Mouse (Mus musculus) cortical plate, adult 2 months (tissue): ENCODE measurements at regions not wholly inside any gene's neighbourhood (a gene's known extent, or its start where the extent isn't known, plus 50 kb on each side); places are given as distances from the start of the nearest gene placed in this dataset.

ENCODE experiments used
- H3K27ac ChIP-seq: fragments of 200-500 bp; 2 replicates; pipeline ENCODE4 v1.5.1; 2012; ENCODE audit warnings: low read length, control low read depth, inconsistent platforms; ENCODE audit not compliant: insufficient read depth
- H3K4me1 ChIP-seq: fragments of 200-500 bp; 2 replicates; pipeline ENCODE4 v1.6.1; 2011; ENCODE audit warnings: low read length; ENCODE audit not compliant: control insufficient read depth, insufficient read depth
- H3K4me3 ChIP-seq: fragments of 200-500 bp; 2 replicates; pipeline ENCODE4 v1.5.1; 2011; ENCODE audit warnings: mild to moderate bottlenecking, low read length, control low read depth; ENCODE audit not compliant: insufficient read depth
- CTCF ChIP-seq: fragments of 200-500 bp; IDR thresholded peaks from 2 replicates; pipeline ENCODE4 v1.5.1; 2011; ENCODE audit warnings: mild to moderate bottlenecking, control low read depth, low read length; ENCODE audit not compliant: insufficient read depth; ENCODE audit errors: extremely low read depth
- POLR2A ChIP-seq: fragments of 200-500 bp; IDR thresholded peaks from 2 replicates; pipeline ENCODE4 v1.6.1; 2011; ENCODE audit warnings: mild to moderate bottlenecking, low read length, control low read depth; ENCODE audit not compliant: insufficient read depth; ENCODE audit errors: extremely low read depth

DNA sequence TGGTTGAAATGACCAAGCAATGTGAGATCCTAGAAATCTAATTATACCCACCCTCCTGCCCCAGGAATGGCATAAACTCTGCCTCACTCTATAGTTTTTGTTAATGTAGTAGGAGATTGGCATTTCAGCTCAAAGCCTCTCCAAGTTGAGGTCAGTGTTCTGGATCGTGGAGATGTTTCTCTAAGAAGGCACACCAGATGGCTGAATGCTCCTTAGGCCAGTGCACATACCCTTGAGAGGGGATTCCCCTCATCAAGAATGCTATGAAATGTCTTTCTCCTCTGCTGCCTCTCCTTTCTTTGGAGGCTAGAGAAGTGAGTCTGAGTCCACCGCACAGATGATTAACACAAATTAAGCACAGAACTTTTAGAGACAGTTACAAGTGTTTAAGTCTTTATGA, 214.7 kb upstream of the N6amt1 start:
- TF ChIP-seq CTCF (no peak), POLR2A (no peak)
- H3K4me3 ChIP-seq: no peak overlapping the region
- H3K4me1 ChIP-seq: no peaks in the 10 kb centered on the region
- no peak overlapping the region for H3K27ac ChIP-seq

DNA sequence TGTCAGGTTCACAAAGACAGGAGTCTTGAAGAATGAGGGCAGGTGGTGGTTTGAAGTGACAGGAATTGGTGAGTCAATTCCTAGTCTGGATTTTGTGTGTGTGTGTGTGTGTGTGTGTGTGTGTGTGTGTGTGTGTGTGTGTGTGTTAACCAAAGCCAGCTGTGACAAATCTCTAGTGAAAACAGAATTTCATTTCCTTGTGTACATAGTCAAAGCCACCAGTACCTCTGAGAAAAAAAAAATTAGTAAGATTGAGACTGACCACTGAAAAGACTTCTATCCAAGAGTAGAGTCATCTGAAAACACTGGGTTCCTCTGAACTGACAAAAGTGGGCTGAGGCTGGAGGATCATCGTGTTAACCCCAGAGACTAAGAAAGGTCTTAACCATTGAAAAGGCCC, 217.5 kb upstream of the N6amt1 start:
- no peak for TF ChIP-seq POLR2A
- TF ChIP-seq CTCF: no peak
- Histone ChIP-seq H3K4me1 (no peaks in the 10 kb centered on the region), H3K27ac (no peak overlapping the region), H3K4me3 (no peak overlapping the region)

DNA sequence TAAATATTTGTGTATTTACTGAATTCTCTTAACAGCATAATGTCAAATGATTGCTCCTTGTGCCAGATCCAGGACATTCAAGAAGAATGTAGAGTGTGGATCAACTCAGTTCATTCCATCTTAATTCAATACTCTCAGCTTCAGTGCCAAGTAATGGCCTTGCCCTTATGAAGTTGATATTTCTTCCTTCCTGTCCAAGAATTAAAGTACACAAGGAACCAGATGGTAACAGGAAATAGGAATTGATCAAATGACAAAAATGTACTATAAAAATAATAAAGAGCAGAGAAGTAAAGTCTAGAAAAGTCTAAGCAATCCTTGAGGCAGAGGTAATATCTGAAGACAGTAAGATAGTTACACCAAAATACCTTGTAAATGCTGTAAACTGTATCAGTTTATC, 219.5 kb upstream of the N6amt1 start:
- TF ChIP-seq POLR2A: no peak
- no peak for TF ChIP-seq CTCF
- Histone ChIP-seq H3K4me3 (no peak overlapping the region), H3K27ac (no peak overlapping the region), H3K4me1 (no peaks in the 10 kb centered on the region)

DNA sequence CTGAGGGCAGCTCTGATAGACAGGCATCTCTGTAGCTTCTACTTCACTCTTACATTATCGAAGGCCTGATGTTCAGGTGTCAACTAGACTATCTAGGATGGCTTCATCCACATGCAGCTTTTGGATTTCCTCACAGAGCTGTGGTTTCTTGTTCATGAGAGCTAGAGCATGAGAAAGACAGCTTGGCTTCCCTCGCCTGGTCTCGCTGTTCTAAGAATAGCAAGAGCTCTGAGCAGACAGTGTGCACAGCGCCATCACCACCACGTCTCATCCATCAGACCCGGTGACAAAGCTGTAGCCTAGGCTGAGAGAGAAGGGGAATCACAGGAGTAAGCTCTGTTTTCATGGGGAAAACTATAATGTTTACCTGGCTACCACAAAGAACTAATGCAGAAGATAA, 220.1 kb upstream of the N6amt1 start:
- TF ChIP-seq POLR2A (no peak), CTCF (no peak)
- no peak overlapping the region for H3K4me3 ChIP-seq
- H3K4me1 ChIP-seq: no peaks in the 10 kb centered on the region
- H3K27ac ChIP-seq: no peak overlapping the region

DNA sequence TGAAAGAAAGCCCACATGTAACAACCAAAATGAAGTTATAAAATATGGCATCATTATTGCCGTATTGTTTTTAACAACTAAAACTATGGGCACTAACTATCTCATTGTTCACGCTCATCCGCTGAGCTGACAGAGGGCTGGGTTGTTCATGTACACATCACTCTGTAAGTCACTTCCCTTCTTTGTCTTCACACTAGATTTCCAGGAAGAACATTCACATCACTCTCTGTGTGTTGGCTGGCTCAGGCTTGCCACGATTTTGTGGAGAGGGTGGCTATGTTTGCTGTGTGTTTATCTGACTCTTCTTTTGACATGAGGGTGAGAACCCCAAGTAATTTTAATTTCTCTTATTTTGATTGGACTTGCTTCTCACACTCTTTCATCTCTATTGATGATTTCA, 221.9 kb upstream of the N6amt1 start:
- H3K4me3 ChIP-seq: no peak overlapping the region
- no peak for TF ChIP-seq CTCF
- no peak for TF ChIP-seq POLR2A

DNA sequence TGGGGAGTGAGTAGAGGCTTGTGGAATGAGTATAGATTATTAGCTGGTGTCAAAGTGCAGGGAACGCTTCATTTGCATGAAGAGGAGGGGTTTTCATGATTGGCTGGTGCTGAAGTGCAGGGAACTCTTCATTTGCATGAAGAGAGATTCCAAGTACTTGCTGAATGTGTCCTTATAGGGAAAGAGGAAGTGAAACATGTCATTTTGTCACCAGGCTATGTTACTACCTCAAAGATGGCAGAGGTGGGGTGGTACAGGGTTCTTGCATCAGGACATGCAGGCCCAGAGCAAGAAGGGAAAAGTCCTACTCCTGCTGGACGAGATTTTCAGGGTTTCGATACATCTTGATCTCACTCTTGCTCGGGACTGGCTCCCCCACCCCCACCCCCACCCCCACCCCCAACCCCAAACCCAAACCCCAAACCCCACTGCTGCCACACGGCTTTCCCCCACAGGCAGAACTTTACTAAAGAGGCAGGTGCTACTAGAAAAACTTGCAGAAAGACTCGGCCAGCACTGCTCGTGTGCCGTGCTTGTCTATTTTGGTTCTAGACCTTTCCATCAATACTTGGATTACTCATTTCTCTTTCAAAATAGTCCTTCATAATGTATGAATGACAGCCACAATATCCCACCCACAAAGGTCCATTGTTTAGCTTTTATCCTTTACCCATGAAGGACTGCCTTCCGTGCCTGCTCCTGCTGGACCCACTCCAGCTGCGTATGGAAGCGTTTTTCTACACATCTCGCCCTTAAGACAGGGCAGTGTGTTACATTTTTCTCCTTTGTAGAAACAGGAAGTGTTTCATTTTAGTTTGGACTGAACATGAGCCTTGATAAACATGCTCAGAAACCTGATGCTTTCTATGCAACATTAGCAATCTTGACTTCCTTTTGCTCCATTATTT, 223.0 kb upstream of the N6amt1 start:
- H3K4me3 ChIP-seq: no peak overlapping the region
- H3K4me1 ChIP-seq: no peaks in the 10 kb centered on the region; the same call in 1 of the 2 replicates
- no peak overlapping the region; the same call in 1 of the 2 replicates for H3K27ac ChIP-seq
- no peak for TF ChIP-seq CTCF
- no peak for TF ChIP-seq POLR2A

More for the DNA sequence above, 221.9 kb upstream of the N6amt1 start:
- Histone ChIP-seq H3K27ac (no peak overlapping the region), H3K4me1 (no peaks in the 10 kb centered on the region; the same call in 1 of the 2 replicates)

DNA sequence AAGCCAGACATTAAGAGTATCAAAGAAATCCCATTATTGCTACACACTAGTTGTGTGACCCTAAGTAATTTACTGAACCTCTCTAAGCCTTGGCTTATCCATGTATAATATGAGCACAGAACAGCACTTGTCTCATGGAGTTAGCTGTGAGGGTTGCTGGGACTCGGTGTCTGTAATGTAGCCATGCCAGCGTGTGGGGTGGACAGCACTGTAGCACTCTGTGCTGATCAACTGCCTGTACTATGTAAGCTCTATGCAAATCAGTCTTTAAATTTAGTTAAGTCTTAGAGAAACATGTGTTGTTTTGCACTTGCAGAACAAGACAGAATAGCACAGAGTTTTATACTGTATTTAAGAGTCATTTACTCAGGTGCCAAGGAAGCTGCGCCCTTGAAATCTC, 225.0 kb upstream of the N6amt1 start:
- TF ChIP-seq POLR2A (no peak), CTCF (no peak)
- H3K4me3 ChIP-seq: no peak overlapping the region; the same call in 1 of the 2 replicates
- no peaks in the 10 kb centered on the region; the same call in 1 of the 2 replicates for H3K4me1 ChIP-seq
- H3K27ac ChIP-seq: peak overlapping the region; percentile 28; the same call in 1 of the 2 replicates

DNA sequence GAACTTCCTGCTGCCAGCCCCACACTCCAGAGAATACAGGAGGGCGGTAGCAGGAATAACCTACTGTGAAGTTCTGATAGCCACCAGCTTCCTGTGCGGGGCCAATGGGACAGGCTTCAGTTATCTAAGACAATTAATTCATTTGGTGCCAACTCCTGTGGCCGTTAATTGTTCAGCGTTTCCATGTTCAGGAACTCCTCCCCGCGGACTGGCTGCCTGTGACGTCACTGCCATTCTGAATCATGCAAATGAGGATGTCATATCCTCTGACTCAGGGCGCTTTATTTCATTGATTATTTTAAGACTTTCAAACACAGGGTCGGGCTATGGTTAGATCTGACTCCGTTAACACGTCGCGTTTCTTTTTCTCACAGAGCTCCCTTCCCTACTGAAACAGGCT, 225.8 kb upstream of the N6amt1 start:
- Histone ChIP-seq H3K4me3 (peak overlapping the region; percentile 65), H3K4me1 (no peaks in the 10 kb centered on the region; the same call in 1 of the 2 replicates), H3K27ac (peak overlapping the region; percentile 35)
- TF ChIP-seq CTCF (no peak), POLR2A (no peak)

DNA sequence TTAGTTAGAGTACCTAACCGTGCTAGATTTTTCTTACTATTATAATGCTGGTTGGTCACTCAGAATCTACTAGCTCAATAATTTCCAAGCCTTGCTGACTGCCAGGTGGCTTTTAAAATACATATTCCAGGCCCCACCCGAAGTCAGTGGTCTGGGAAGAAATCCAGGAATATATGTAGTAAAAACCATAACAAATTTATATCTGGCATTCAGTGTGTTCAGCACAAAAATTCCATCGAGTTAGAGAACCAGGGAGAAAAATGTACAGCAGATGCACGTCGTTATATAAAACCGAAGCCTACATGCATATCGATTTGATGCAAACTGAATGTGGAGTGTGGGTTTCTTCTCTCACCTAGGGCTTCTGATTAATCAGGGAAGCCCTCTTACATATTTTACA, 229.5 kb upstream of the N6amt1 start:
- no peaks in the 10 kb centered on the region; the same call in 1 of the 2 replicates for H3K4me1 ChIP-seq
- TF ChIP-seq CTCF (no peak), POLR2A (no peak)
- no peak overlapping the region for H3K27ac ChIP-seq
- H3K4me3 ChIP-seq: no peak overlapping the region

DNA sequence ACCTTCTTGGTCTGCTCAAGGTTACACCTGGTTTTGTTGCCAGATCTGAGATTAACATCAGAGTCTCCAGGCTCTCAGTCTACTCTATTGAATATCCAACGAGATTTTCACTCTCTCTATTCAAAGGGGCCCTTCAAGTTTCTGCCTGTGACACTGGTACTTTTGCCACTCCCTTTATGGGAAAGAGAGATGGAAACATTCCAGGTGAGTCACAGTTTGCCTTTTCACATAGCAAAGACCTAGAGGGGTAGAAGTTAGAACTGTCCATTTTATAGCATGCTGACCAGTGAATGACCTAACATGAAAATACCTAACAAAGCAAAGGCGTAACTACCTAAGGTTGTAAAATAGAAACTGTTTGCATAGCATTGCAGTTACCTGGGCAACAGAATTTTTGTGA, 250.4 kb upstream of the N6amt1 start:
- Histone ChIP-seq H3K27ac (no peak overlapping the region), H3K4me3 (no peak overlapping the region), H3K4me1 (no peaks in the 10 kb centered on the region)
- no peak for TF ChIP-seq POLR2A
- no peak for TF ChIP-seq CTCF

DNA sequence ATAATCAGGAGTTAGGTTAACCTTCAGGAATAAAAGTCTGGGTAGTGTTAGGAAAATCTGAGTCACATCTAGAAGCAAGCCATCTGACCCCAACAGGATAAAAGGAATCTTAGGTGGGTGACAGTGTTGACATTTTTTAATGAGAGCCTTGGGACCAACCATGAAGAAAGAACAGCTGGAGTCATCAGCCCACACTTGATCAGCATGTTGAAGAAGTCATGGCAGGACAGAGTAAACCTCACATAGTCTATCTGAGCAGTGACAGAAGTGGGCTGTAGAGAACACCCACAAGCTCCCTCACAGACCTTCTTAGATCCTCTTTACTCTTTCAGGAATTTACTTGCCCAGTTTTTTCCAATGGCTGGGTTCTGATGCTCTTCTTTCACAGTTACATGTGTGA, 251.9 kb upstream of the N6amt1 start:
- H3K4me1 ChIP-seq: no peaks in the 10 kb centered on the region
- no peak overlapping the region for H3K4me3 ChIP-seq
- no peak overlapping the region for H3K27ac ChIP-seq
- TF ChIP-seq CTCF: no peak
- TF ChIP-seq POLR2A: no peak
